In the genomic region with DNA sequence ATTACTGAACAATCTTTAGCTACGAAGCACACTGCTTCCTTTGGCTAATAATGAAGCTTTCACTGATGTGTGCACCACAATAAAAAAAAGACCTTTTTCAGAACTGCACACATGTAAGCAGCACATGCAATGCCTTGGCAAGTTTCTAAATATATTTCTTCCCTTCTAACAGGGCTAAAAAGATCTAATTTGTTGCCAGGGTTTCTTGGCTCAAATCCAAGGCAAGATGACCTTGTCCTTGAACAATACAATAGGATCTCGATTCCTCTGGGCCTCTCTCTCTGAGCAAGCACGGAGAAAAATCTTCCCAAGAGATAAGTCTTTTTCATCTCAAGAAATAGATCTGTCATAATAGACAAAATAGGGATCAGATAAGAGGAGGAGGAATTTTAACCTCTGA, we compare ENCODE assay signal across 11 mouse cellular contexts.
DNase-seq lines count a peak whose midpoint lies in the region; ATAC-seq lines count a peak whose summit lies in the region.
"Had no signal": no experiment of that assay in that cellular context is flagged by ENCODE, and none has a peak within 500 bp of the region (broad histone marks: within the 10 kb centered on the region; RNA-seq: fewer than 3 reads in every experiment).

No protein-coding gene starts in this region.

- no peaks in the 10 kb centered on the region for H3K9me3 ChIP-seq in lung, embryonic 16.5 days (ENCODE audit: control insufficient read depth, low read length)
- no peaks in the 10 kb centered on the region for H3K9me3 ChIP-seq in heart, embryonic 14.5 days (ENCODE audit: control insufficient read depth, low read length)
- H3K9me3 ChIP-seq: embryonic facial prominence, embryonic 12.5 days had no signal

- no peak overlapping the region for H3K4me2 ChIP-seq in lung, embryonic 16.5 days (ENCODE audit: low read depth, low read length)
- no peak overlapping the region; the same call in 1 of the 2 replicates for H3K4me2 ChIP-seq in heart, embryonic 14.5 days (ENCODE audit: low read length)
- H3K4me2 ChIP-seq: embryonic facial prominence, embryonic 12.5 days had no signal

- H3K4me1 ChIP-seq in lung, embryonic 16.5 days (replicated peaks; ENCODE audit: control insufficient read depth, insufficient read depth, low read length) = peaks cover 8% of the 10 kb centered on the region
- peaks cover 15 to 35% of the 10 kb centered on the region in 2 experiments for H3K4me1 ChIP-seq in heart, embryonic 14.5 days (ENCODE audit: control insufficient read depth in 2 of 2, insufficient read depth in 2 of 2, low read length in 2 of 2)

- no peak overlapping the region for H3K27ac ChIP-seq in lung, embryonic 16.5 days (ENCODE audit: low read length)
- peak overlapping the region; percentile 59 to 76; a peak in 3 of 4 replicates for H3K27ac ChIP-seq in heart, embryonic 14.5 days (replicated peaks in 1 of 2; ENCODE audit: control insufficient read depth in 1 of 2, insufficient read depth in 1 of 2, low read depth in 2 of 2, low read length in 2 of 2)
- H3K27ac ChIP-seq: embryonic facial prominence, embryonic 12.5 days; macrophage had no signal

- no peak overlapping the region for H3K9ac ChIP-seq in lung, embryonic 16.5 days (ENCODE audit: low read length)
- no peak overlapping the region for H3K9ac ChIP-seq in heart, embryonic 14.5 days (ENCODE audit: low read length)
- H3K9ac ChIP-seq: embryonic facial prominence, embryonic 12.5 days had no signal

- peak; percentile 34; the same call in 1 of the 2 replicates for ATAC-seq in lung, embryonic 16.5 days (ENCODE audit: low read depth)
- ATAC-seq in heart, embryonic 14.5 days (ENCODE audit: insufficient number of reproducible peaks, insufficient read depth, low FRiP score, low read depth) = 0 out of 2 replicates have a peak, but pooled peaks have one; percentile 44

- peak; percentile 54 to 62 for DNase-seq in cerebellum, postnatal 10 days
- no peak for DNase-seq in cerebellum, postnatal 4 days (ENCODE audit: low spot score in 2 of 2)
- no peak for DNase-seq in lung, adult 18-20 months
- peak; percentile 35 for DNase-seq in lung, postnatal 14 days
- DNase-seq in T-cell, adult 2 months (ENCODE audit: low spot score) = no peak
- DNase-seq in gastrocnemius, postnatal 25 days = no peak
- DNase-seq: B cell, adult 2 months had no signal

- no peaks in the 10 kb centered on the region for H3K27me3 ChIP-seq in lung, embryonic 16.5 days (ENCODE audit: control insufficient read depth, insufficient read depth, low read depth, low read length)
- no peaks in the 10 kb centered on the region for H3K27me3 ChIP-seq in heart, embryonic 14.5 days (ENCODE audit: control insufficient read depth, insufficient read depth, low read length)
- H3K27me3 ChIP-seq: embryonic facial prominence, embryonic 12.5 days had no signal

- H3K4me3 ChIP-seq in lung, embryonic 16.5 days (ENCODE audit: low read length) = no peak overlapping the region
- H3K4me3 ChIP-seq in heart, embryonic 14.5 days (ENCODE audit: control insufficient read depth in 1 of 2, insufficient read depth in 1 of 2, low read depth in 1 of 2, low read length in 2 of 2) = no peak overlapping the region
- H3K4me3 ChIP-seq: embryonic facial prominence, embryonic 12.5 days had no signal

- H3K36me3 ChIP-seq in lung, embryonic 16.5 days (ENCODE audit: control insufficient read depth, insufficient read depth, low read length) = no peaks in the 10 kb centered on the region
- H3K36me3 ChIP-seq in heart, embryonic 14.5 days (ENCODE audit: control insufficient read depth, insufficient read depth, low read length) = no peaks in the 10 kb centered on the region
- H3K36me3 ChIP-seq: embryonic facial prominence, embryonic 12.5 days had no signal

- 26% methylated on average over 3 of the region's 3 CpGs for WGBS in lung, embryonic 16.5 days
- WGBS in heart, embryonic 14.5 days = 23% methylated on average over 3 of the region's 3 CpGs

Comparison
In these comparisons a context has a peak if more than half of its experiments do, and no peak if none do; other contexts are left out.
1. DNase-seq: peak in cerebellum, postnatal 10 days (2 of 2) and lung, postnatal 14 days (single experiment); none in cerebellum, postnatal 4 days (0 of 2), lung, adult 18-20 months (0 of 2), T-cell, adult 2 months (single experiment) and gastrocnemius, postnatal 25 days (single experiment).